Mouse (Mus musculus): Measurements from ENCODE around the gene Shisa7. TPM values are rescaled to one million over a fixed set of nuclear protein-coding genes. Genes with fewer than 3 reads are reported as not detected.

Gene Shisa7
- polyA plus RNA-seq, 1 experiment from 2014 or later, result 1.1 TPM

GRCm38 (mm10) chr7:4856508-4856907 lies 12.0 kb upstream of the Shisa7 start:
- no peak overlapping the region for H3K4me3 ChIP-seq (ENCODE audit: low read length)
- H3K4me2 ChIP-seq (replicated peaks; ENCODE audit: low read depth, low read length), result no peak overlapping the region
- no peaks in the 10 kb centered on the region for H3K4me1 ChIP-seq (ENCODE audit: control insufficient read depth, insufficient read depth, low read length)
- no peak overlapping the region for H3K27ac ChIP-seq (ENCODE audit: low read depth, low read length)
- H3K27me3 ChIP-seq (ENCODE audit: control insufficient read depth, insufficient read depth, low read length), result no peaks in the 10 kb centered on the region
- H3K9me3 ChIP-seq (ENCODE audit: control insufficient read depth, low read length), result no peaks in the 10 kb centered on the region
- H3K36me3 ChIP-seq (ENCODE audit: control insufficient read depth, insufficient read depth, low read length), result no peaks in the 10 kb centered on the region
- H3K9ac ChIP-seq (ENCODE audit: low read depth, low read length), result no peak overlapping the region
- WGBS, result 88% methylated on average over 9 of the region's 9 CpGs
- no peak for ATAC-seq (ENCODE audit: low FRiP score, low TSS enrichment)

GRCm38 (mm10) chr7:4853613-4854012 lies 9.1 kb upstream of the Shisa7 start:
- Histone ChIP-seq H3K36me3 (ENCODE audit: control insufficient read depth, insufficient read depth, low read length) (no peaks in the 10 kb centered on the region), H3K9me3 (ENCODE audit: control insufficient read depth, low read length) (no peaks in the 10 kb centered on the region), H3K27ac (ENCODE audit: low read depth, low read length) (no peak overlapping the region), H3K9ac (ENCODE audit: low read depth, low read length) (no peak overlapping the region), H3K4me3 (ENCODE audit: low read length) (no peak overlapping the region), H3K27me3 (ENCODE audit: control insufficient read depth, insufficient read depth, low read length) (no peaks in the 10 kb centered on the region), H3K4me2 (replicated peaks; ENCODE audit: low read depth, low read length) (no peak overlapping the region), H3K4me1 (ENCODE audit: control insufficient read depth, insufficient read depth, low read length) (no peaks in the 10 kb centered on the region)
- ATAC-seq (ENCODE audit: low FRiP score, low TSS enrichment), result no peak
- 78% methylated on average over 3 of the region's 3 CpGs for WGBS

GRCm38 (mm10) chr7:4851315-4851688 lies 6.8 kb upstream of the Shisa7 start:
- H3K36me3 ChIP-seq (ENCODE audit: control insufficient read depth, insufficient read depth, low read length), result no peaks in the 10 kb centered on the region
- H3K4me3 ChIP-seq (ENCODE audit: low read length), result no peak overlapping the region
- H3K27ac ChIP-seq (ENCODE audit: low read depth, low read length), result no peak overlapping the region
- WGBS, result 74% methylated on average over 8 of the region's 8 CpGs
- H3K9ac ChIP-seq (ENCODE audit: low read depth, low read length), result no peak overlapping the region
- no peaks in the 10 kb centered on the region for H3K9me3 ChIP-seq (ENCODE audit: control insufficient read depth, low read length)
- ATAC-seq (ENCODE audit: low FRiP score, low TSS enrichment), result no peak
- no peaks in the 10 kb centered on the region for H3K4me1 ChIP-seq (ENCODE audit: control insufficient read depth, insufficient read depth, low read length)
- no peaks in the 10 kb centered on the region for H3K27me3 ChIP-seq (ENCODE audit: control insufficient read depth, insufficient read depth, low read length)
- no peak overlapping the region for H3K4me2 ChIP-seq (replicated peaks; ENCODE audit: low read depth, low read length)

- Histone ChIP-seq H3K9ac (ENCODE audit: low read depth, low read length) (no peak overlapping the region), H3K27ac (ENCODE audit: low read depth, low read length) (no peak overlapping the region), H3K4me1 (ENCODE audit: control insufficient read depth, insufficient read depth, low read length) (no peaks in the 10 kb centered on the region), H3K36me3 (ENCODE audit: control insufficient read depth, insufficient read depth, low read length) (no peaks in the 10 kb centered on the region), H3K9me3 (ENCODE audit: control insufficient read depth, low read length) (no peaks in the 10 kb centered on the region), H3K27me3 (ENCODE audit: control insufficient read depth, insufficient read depth, low read length) (no peaks in the 10 kb centered on the region), H3K4me2 (replicated peaks; ENCODE audit: low read depth, low read length) (no peak overlapping the region), H3K4me3 (ENCODE audit: low read length) (no peak overlapping the region)
- 75% methylated on average over 11 of the region's 11 CpGs for WGBS
- ATAC-seq (ENCODE audit: low FRiP score, low TSS enrichment), result no peak
These were observed 6.3 kb upstream of the Shisa7 start for GRCm38 (mm10) chr7:4850621-4851314.

GRCm38 (mm10) chr7:4849372-4849771 lies 4.9 kb upstream of the Shisa7 start:
- Histone ChIP-seq H3K36me3 (ENCODE audit: control insufficient read depth, insufficient read depth, low read length) (no peaks in the 10 kb centered on the region), H3K9ac (ENCODE audit: low read depth, low read length) (no peak overlapping the region), H3K4me3 (ENCODE audit: low read length) (no peak overlapping the region), H3K4me2 (replicated peaks; ENCODE audit: low read depth, low read length) (no peak overlapping the region), H3K27ac (ENCODE audit: low read depth, low read length) (no peak overlapping the region), H3K9me3 (ENCODE audit: control insufficient read depth, low read length) (no peaks in the 10 kb centered on the region), H3K4me1 (ENCODE audit: control insufficient read depth, insufficient read depth, low read length) (0 out of 2 replicates have a peak, but pooled peaks cover 1% of the 10 kb centered on the region), H3K27me3 (ENCODE audit: control insufficient read depth, insufficient read depth, low read length) (peaks cover 2% of the 10 kb centered on the region)
- no peak for ATAC-seq (ENCODE audit: low FRiP score, low TSS enrichment)
- WGBS, result 56% methylated on average over 9 of the region's 9 CpGs

GRCm38 (mm10) chr7:4844917-4845309 lies 417 bp upstream of the Shisa7 start:
- peak; percentile 85 for ATAC-seq (ENCODE audit: low FRiP score, low TSS enrichment)
- Histone ChIP-seq H3K4me1 (ENCODE audit: control insufficient read depth, insufficient read depth, low read length) (peaks cover 15% of the 10 kb centered on the region; the same call in 1 of the 2 replicates), H3K36me3 (ENCODE audit: control insufficient read depth, insufficient read depth, low read length) (no peaks in the 10 kb centered on the region), H3K9me3 (ENCODE audit: control insufficient read depth, low read length) (no peaks in the 10 kb centered on the region), H3K9ac (ENCODE audit: low read depth, low read length) (no peak overlapping the region; the same call in 1 of the 2 replicates), H3K27ac (ENCODE audit: low read depth, low read length) (no peak overlapping the region), H3K4me3 (ENCODE audit: low read length) (peak overlapping the region; percentile 44), H3K27me3 (ENCODE audit: control insufficient read depth, insufficient read depth, low read length) (peaks cover 30% of the 10 kb centered on the region), H3K4me2 (replicated peaks; ENCODE audit: low read depth, low read length) (peak overlapping the region; percentile 87)
- WGBS, result 2% methylated on average over 13 of the region's 13 CpGs

- H3K4me3 ChIP-seq (ENCODE audit: low read length), result peak overlapping the region; percentile 44
- H3K27me3 ChIP-seq (ENCODE audit: control insufficient read depth, insufficient read depth, low read length), result peaks cover 35% of the 10 kb centered on the region
- H3K9ac ChIP-seq (ENCODE audit: low read depth, low read length), result peak overlapping the region; percentile 47
- no peak overlapping the region for H3K27ac ChIP-seq (ENCODE audit: low read depth, low read length)
- 2% methylated on average over 34 of the region's 34 CpGs for WGBS
- peak overlapping the region; percentile 87 for H3K4me2 ChIP-seq (replicated peaks; ENCODE audit: low read depth, low read length)
- H3K36me3 ChIP-seq (ENCODE audit: control insufficient read depth, insufficient read depth, low read length), result no peaks in the 10 kb centered on the region
- peak; percentile 7; the same call in 1 of the 2 replicates for ATAC-seq (ENCODE audit: low FRiP score, low TSS enrichment)
- H3K4me1 ChIP-seq (ENCODE audit: control insufficient read depth, insufficient read depth, low read length), result peaks cover 15% of the 10 kb centered on the region; the same call in 1 of the 2 replicates
- H3K9me3 ChIP-seq (ENCODE audit: control insufficient read depth, low read length), result no peaks in the 10 kb centered on the region
These were observed 772 bp downstream of the Shisa7 start for GRCm38 (mm10) chr7:4843604-4844244.

- Histone ChIP-seq H3K27me3 (ENCODE audit: control insufficient read depth, insufficient read depth, low read length) (peaks cover 39% of the 10 kb centered on the region), H3K36me3 (ENCODE audit: control insufficient read depth, insufficient read depth, low read length) (no peaks in the 10 kb centered on the region), H3K9ac (ENCODE audit: low read depth, low read length) (no peak overlapping the region), H3K4me2 (replicated peaks; ENCODE audit: low read depth, low read length) (peak overlapping the region; percentile 29), H3K4me3 (ENCODE audit: low read length) (peak overlapping the region; percentile 17; the same call in 1 of the 2 replicates), H3K27ac (ENCODE audit: low read depth, low read length) (no peak overlapping the region), H3K4me1 (ENCODE audit: control insufficient read depth, insufficient read depth, low read length) (peaks cover 15% of the 10 kb centered on the region; the same call in 1 of the 2 replicates), H3K9me3 (ENCODE audit: control insufficient read depth, low read length) (no peaks in the 10 kb centered on the region)
- peak; percentile 62 for ATAC-seq (ENCODE audit: low FRiP score, low TSS enrichment)
- under 1% methylated on average over 16 of the region's 16 CpGs for whole genome bisulfite sequencing
These were observed 1.8 kb downstream of the Shisa7 start for GRCm38 (mm10) chr7:4842634-4843131.

DNA sequence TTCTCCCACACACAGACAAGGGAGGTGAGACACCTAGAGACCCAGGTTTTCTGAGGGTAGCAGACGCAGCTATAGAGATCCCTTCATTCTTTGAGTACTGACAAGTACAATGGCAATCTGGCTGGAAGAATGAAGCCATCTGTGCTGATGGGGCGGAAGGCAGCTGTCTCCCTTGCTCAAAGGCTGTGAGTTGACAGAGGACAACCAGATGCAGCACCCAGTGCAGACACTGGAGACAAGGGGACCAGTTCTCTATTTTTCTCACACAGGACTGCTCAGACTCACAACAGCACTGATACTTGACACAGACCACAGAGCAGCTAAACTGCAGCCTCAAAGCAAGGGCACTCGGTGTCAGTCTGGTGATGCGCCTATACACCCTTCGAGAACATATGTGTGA lies 2.4 kb downstream of the Shisa7 start:
- Histone ChIP-seq H3K4me2 (replicated peaks; ENCODE audit: low read depth, low read length) (0 out of 2 replicates have a peak overlapping the region, but pooled peaks have one; percentile 29), H3K27ac (ENCODE audit: low read depth, low read length) (no peak overlapping the region), H3K4me1 (ENCODE audit: control insufficient read depth, insufficient read depth, low read length) (peaks cover 15% of the 10 kb centered on the region; the same call in 1 of the 2 replicates), H3K27me3 (ENCODE audit: control insufficient read depth, insufficient read depth, low read length) (peaks cover 45% of the 10 kb centered on the region), H3K9me3 (ENCODE audit: control insufficient read depth, low read length) (no peaks in the 10 kb centered on the region), H3K4me3 (ENCODE audit: low read length) (no peak overlapping the region), H3K9ac (ENCODE audit: low read depth, low read length) (no peak overlapping the region), H3K36me3 (ENCODE audit: control insufficient read depth, insufficient read depth, low read length) (no peaks in the 10 kb centered on the region)
- no peak for ATAC-seq (ENCODE audit: low FRiP score, low TSS enrichment)
- WGBS, result 67% methylated on average over 5 of the region's 5 CpGs
